Mouse (Mus musculus): ENCODE measurements around the gene Cnot2. TPM values are rescaled to one million over a fixed set of nuclear protein-coding genes. Genes with fewer than 3 reads are reported as not detected.
A peak's percentile ranks its signal among the peaks of the same experiment; 100 is the strongest.

The Cnot2 gene
- polyA plus RNA-seq, 1 experiment from 2014 or later = 103 TPM

DNA sequence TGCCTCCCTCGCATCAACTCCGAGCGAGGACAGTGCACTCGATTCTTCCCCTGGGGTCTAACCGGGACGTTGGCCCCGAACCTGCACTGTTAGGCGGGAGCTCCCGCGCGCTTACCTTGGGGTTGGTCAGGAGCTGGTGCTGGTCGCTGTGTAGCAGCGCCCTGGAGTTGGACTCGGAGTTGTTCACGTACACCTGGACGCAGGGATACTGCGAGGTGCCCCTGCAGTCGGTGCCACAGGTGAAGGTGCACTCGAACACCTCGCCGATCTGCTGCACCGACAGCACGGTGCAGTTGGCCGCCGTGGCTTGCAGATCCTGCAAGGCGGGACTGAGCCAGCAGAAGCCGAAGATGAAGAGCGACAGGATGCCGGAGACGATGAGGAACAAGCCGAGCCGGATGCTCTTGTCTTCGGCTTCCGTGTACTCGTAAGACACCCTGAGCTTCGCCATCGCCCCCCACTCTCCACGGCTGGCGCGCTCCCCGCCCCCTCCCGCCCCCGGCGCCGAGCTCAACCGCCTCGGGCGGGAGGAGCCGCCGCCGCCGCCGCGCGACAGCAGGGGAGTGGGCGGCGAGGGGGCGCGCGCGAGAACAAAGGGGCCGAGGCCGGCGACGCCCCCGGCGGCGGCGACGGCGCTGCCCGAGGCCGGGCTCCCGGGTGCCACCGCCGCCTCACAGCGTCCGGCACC, 108.1 kb downstream of the Cnot2 start:
- H3K4me1 ChIP-seq = peaks cover 8% of the 10 kb centered on the region

DNA sequence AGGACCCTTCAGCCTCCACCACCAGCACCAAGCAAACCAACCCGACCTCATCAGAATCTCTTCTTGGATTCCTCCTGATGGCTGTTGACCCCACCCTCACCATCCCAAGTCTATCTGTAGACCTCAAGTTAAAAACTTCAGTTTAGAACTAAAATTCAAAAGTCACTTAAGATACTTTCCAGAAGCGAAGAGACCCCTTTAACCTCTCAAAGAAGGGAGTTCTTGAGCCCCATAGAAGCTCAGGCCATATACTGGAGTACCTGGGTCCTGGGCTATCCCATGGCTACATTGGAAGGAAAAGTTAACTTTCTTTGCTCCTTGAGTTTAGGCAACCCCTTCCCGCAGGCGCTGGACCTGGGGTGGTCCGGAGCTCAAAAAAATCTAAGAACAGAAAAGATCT, 108.7 kb downstream of the Cnot2 start:
- Histone ChIP-seq H3K4me1 (peaks cover 8% of the 10 kb centered on the region), H3K9me3 (no peaks in the 10 kb centered on the region), H3K27me3 (peaks cover 7% of the 10 kb centered on the region; the same call in 1 of the 2 replicates), H3K36me3 (no peaks in the 10 kb centered on the region), H3K9ac (peak overlapping the region; percentile 49), H3K4me2 (peak overlapping the region; percentile 98), H3K27ac (no peak overlapping the region), H3K4me3 (peak overlapping the region; percentile 71)
- 5% methylated on average over 5 of the region's 5 CpGs for WGBS
- ATAC-seq (ENCODE audit: borderline replicate concordance, extremely low read depth, low FRiP score, low TSS enrichment) = no peak; the same call in 1 of the 2 replicates

More for the DNA sequence above, 108.1 kb downstream of the Cnot2 start:
- 1% methylated on average over 46 of the region's 78 CpGs for WGBS
- Histone ChIP-seq H3K36me3 (no peaks in the 10 kb centered on the region), H3K27ac (peak overlapping the region; percentile 44; the same call in 1 of the 2 replicates), H3K9me3 (no peaks in the 10 kb centered on the region), H3K27me3 (peaks cover 7% of the 10 kb centered on the region; the same call in 1 of the 2 replicates), H3K4me2 (peak overlapping the region; percentile 98), H3K4me3 (peak overlapping the region; percentile 71), H3K9ac (peak overlapping the region; percentile 49)
- peak; percentile 66 for ATAC-seq (ENCODE audit: borderline replicate concordance, extremely low read depth, low FRiP score, low TSS enrichment)

DNA sequence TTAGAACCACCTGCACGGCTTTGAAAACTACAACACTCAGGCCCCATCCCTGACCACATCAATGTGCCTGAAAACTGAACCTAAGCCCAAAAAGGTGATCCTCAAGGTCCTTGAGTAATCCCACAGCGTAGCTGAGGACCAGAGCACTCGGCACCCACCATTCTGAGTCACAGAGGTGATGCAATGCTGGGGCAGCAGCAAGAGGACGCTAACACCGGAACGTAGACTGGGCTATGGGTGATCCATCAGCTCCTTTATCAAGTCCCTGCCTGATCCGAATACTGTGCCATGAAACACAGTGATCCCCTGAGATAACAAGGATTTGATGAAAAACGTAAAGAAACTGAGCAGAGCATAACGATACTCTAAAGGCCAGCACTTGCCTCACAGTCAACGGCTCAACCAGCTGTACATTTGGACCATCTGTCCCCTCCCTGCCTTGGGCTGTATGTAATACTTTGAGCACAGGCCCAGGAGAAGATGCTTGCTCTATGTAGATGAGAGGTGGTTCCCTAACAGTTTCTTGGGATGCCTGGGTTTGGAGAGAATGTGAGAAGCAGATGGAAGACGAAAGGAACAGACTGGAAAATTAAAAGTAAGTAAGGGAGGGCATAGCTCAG, 110.9 kb downstream of the Cnot2 start:
- WGBS = 87% methylated on average over 11 of the region's 11 CpGs
- Histone ChIP-seq H3K9me3 (no peaks in the 10 kb centered on the region), H3K27me3 (peaks cover 7% of the 10 kb centered on the region; the same call in 1 of the 2 replicates), H3K36me3 (no peaks in the 10 kb centered on the region), H3K4me3 (no peak overlapping the region), H3K4me2 (no peak overlapping the region), H3K4me1 (peaks cover 8% of the 10 kb centered on the region), H3K27ac (no peak overlapping the region), H3K9ac (no peak overlapping the region)
- ATAC-seq (ENCODE audit: borderline replicate concordance, extremely low read depth, low FRiP score, low TSS enrichment) = no peak

DNA sequence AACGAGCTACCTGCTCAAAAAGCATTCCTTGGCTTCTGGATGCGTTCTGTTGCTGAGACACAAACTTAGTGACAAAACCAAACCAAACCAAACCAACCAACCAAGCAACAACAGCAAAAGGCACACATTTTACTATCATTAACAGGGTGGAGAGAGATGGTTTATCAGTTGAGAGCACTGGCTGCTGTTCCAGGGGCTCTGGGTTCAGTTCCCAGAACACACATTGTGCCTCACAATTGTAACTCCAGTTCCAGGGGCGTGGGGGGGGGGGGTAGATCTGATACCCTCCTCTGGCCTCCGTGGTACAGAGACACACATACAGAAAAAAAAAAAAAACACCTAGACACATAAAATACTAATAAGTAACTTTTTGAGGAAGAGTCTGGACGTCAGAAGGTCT, 113.2 kb downstream of the Cnot2 start:
- Histone ChIP-seq H3K9ac (no peak overlapping the region), H3K4me2 (no peak overlapping the region), H3K9me3 (no peaks in the 10 kb centered on the region), H3K27ac (no peak overlapping the region), H3K36me3 (no peaks in the 10 kb centered on the region), H3K4me3 (no peak overlapping the region), H3K27me3 (no peaks in the 10 kb centered on the region), H3K4me1 (peaks cover 8% of the 10 kb centered on the region)
- ATAC-seq (ENCODE audit: borderline replicate concordance, extremely low read depth, low FRiP score, low TSS enrichment) = no peak
- WGBS = 71% methylated on average over 5 of the region's 5 CpGs

DNA sequence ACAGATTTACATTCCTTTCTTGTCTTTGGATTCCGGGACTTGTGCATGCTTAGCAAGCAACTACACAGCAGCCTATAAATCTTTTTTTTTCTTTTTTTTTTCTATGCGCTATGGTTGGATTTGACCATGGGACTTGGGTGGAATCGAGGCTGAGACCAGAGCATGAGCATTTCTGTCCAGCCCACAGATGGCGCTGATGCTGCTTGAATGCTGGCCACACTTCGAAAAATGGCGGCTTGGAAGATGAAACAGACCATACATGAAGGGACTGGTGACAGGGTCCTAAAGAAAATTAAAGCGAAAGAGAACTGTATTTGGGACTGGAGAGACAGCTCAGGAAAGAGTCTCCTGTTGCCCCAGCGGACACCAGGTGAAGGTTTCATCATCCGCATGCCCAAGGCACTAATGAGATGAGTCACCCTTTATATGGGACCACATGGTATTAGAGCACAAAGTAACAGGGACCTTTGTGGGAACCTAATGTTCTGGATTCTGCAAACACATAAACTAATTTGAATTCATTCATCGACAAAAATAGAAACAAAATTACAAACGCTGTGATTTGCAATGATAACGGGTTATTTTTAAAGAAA, 117.5 kb downstream of the Cnot2 start:
- H3K4me2 ChIP-seq = no peak overlapping the region
- H3K27ac ChIP-seq = no peak overlapping the region
- no peak overlapping the region for H3K9ac ChIP-seq
- H3K36me3 ChIP-seq = no peaks in the 10 kb centered on the region
- H3K4me1 ChIP-seq = no peaks in the 10 kb centered on the region
- no peak for ATAC-seq (ENCODE audit: borderline replicate concordance, extremely low read depth, low FRiP score, low TSS enrichment)
- no peak overlapping the region for H3K4me3 ChIP-seq
- no peaks in the 10 kb centered on the region for H3K27me3 ChIP-seq
- no peaks in the 10 kb centered on the region for H3K9me3 ChIP-seq
- 89% methylated on average over 12 of the region's 12 CpGs for WGBS

DNA sequence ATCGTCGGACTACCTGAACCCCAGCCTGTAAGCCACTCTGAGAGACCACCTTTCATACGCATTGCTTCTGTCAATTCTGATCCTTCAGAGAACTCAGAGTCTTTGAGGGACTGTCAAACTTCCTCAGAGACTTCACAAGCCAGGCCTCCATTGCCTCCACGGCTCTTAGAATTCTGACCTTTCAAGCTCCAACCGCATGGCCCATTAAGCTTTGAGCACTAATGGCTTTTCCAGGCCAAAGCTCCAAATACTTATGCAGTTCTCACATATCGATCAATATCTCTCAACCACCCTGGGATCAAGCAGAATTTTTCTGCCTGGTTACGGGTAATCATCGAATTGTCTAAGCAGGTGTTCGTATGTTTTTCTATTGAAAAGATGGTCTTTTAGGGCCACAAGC, 119.9 kb downstream of the Cnot2 start:
- H3K4me1 ChIP-seq = no peaks in the 10 kb centered on the region
- ATAC-seq (ENCODE audit: borderline replicate concordance, extremely low read depth, low FRiP score, low TSS enrichment) = no peak

DNA sequence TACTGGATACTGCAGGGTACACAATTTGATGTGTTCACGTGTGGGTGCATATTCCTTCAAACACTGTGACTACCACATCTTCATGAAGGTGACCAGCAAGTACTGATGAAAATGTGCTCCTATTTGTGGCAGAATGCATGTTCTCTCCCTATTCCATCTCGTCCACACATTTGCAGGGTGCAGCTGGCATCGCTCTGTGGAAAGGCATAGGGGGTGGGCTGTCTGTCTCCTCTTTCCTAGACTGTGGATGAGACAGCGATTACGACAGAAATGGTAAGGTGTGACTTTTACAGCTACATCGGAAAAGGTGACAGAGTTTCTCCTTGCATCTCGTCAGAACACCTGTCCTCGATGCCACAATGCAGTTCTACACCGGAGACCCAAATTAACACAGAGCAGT, 122.5 kb downstream of the Cnot2 start:
- Histone ChIP-seq H3K9ac (no peak overlapping the region), H3K27me3 (no peaks in the 10 kb centered on the region), H3K4me1 (no peaks in the 10 kb centered on the region), H3K9me3 (no peaks in the 10 kb centered on the region), H3K4me2 (no peak overlapping the region), H3K4me3 (no peak overlapping the region), H3K36me3 (no peaks in the 10 kb centered on the region), H3K27ac (no peak overlapping the region)
- WGBS = 89% methylated on average over 9 of the region's 9 CpGs
- no peak for ATAC-seq (ENCODE audit: borderline replicate concordance, extremely low read depth, low FRiP score, low TSS enrichment)

More for the DNA sequence above, 119.9 kb downstream of the Cnot2 start:
- H3K27me3 ChIP-seq = no peaks in the 10 kb centered on the region
- 91% methylated on average over 9 of the region's 9 CpGs for WGBS
- no peaks in the 10 kb centered on the region for H3K9me3 ChIP-seq
- H3K27ac ChIP-seq = no peak overlapping the region
- H3K36me3 ChIP-seq = no peaks in the 10 kb centered on the region
- H3K9ac ChIP-seq = no peak overlapping the region
- no peak overlapping the region for H3K4me3 ChIP-seq
- H3K4me2 ChIP-seq = no peak overlapping the region

DNA sequence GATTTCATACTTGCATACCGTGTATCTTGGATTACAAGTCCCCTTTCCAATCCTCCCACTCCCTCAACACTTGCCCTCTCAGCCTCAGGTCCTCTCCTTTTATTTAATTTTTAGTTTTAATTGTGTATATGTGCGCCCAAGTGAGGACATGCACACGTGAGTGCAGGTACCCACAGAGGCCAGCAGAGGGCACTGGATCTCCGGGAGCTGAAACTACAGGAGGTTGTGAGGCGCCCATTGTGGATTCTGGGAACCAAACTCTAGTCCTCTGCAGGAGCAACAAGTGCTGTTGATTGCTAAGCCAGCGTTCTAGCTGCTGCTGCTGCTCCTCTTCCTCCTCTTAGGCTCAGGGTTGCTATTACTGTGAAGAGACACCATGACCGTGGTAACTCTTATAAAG, 128.5 kb downstream of the Cnot2 start:
- no peaks in the 10 kb centered on the region for H3K9me3 ChIP-seq
- no peak overlapping the region for H3K4me3 ChIP-seq
- no peak overlapping the region for H3K27ac ChIP-seq
- no peak overlapping the region for H3K4me2 ChIP-seq
- WGBS = 88% methylated on average over 7 of the region's 7 CpGs
- no peaks in the 10 kb centered on the region for H3K27me3 ChIP-seq
- ATAC-seq (ENCODE audit: borderline replicate concordance, extremely low read depth, low FRiP score, low TSS enrichment) = no peak
- H3K4me1 ChIP-seq = no peaks in the 10 kb centered on the region
- no peak overlapping the region for H3K9ac ChIP-seq
- H3K36me3 ChIP-seq = no peaks in the 10 kb centered on the region

DNA sequence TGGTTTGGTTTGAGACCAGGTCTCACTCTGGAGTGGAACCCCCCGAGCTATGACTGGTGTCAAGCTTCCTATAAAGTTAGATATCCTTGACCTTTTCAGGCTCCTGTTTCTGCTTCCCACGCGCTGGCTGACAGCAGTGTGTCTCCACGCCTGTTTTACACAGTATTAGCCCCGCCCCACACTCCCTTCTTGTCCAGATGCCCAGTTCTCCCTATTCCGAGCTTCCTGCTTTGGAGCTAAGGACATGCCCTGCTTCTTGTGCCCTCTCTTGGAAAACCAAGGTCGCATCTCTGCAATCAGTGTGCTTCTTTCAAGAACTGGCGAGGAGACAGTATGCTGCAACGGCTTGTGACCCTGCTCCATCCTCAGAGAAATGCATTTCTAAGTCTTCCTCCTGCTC, 130.7 kb downstream of the Cnot2 start:
- no peaks in the 10 kb centered on the region for H3K4me1 ChIP-seq
- H3K27me3 ChIP-seq = no peaks in the 10 kb centered on the region
- H3K36me3 ChIP-seq = no peaks in the 10 kb centered on the region
- H3K9me3 ChIP-seq = no peaks in the 10 kb centered on the region
- H3K9ac ChIP-seq = no peak overlapping the region
- no peak overlapping the region for H3K4me3 ChIP-seq
- no peak overlapping the region for H3K27ac ChIP-seq
- ATAC-seq (ENCODE audit: borderline replicate concordance, extremely low read depth, low FRiP score, low TSS enrichment) = no peak
- WGBS = 58% methylated on average over 9 of the region's 9 CpGs
- no peak overlapping the region for H3K4me2 ChIP-seq

DNA sequence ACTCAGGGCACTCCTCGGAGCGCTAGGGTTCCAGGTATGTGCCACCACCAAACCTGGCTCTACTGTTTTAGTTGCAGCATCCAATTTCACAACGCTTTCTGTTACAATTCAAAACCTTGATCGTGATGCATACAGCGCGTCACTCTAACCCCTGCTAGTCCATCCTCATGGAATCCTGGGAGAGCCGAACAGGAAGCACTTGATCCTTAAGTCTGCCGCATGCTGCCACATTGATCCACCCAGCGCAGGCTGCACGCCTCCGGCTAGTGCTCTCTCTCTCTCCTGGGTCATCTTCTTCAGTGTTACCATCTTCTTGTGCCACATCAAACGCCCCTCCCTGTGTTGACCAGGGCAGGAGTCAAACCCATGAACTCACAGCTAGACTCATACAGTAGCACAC, 133.1 kb downstream of the Cnot2 start:
- Histone ChIP-seq H3K4me1 (no peaks in the 10 kb centered on the region), H3K36me3 (no peaks in the 10 kb centered on the region), H3K4me2 (no peak overlapping the region), H3K27ac (no peak overlapping the region), H3K9me3 (no peaks in the 10 kb centered on the region), H3K9ac (no peak overlapping the region), H3K4me3 (no peak overlapping the region), H3K27me3 (no peaks in the 10 kb centered on the region)
- WGBS = 93% methylated on average over 12 of the region's 12 CpGs
- no peak for ATAC-seq (ENCODE audit: borderline replicate concordance, extremely low read depth, low FRiP score, low TSS enrichment)

DNA sequence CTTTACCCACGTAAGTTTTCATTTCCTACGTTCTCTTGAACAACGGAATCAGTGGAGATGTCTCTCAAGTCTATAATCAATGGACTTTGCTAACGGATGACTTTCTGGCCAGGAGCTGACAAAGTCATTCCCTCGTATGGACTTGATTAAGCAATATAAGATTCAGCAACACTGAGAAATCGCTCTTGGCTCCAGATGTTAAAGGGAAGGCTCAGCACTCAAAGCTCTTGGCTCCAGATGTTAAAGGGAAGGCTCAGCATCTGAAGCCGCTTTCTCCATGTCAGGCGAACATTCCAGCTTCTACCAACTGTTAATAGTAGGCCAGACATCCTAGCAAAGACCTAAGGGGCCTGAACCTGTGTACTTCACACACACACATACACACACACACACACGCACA, 134.1 kb downstream of the Cnot2 start:
- Histone ChIP-seq H3K9ac (no peak overlapping the region), H3K4me1 (no peaks in the 10 kb centered on the region), H3K27ac (no peak overlapping the region), H3K27me3 (no peaks in the 10 kb centered on the region), H3K4me3 (no peak overlapping the region), H3K9me3 (no peaks in the 10 kb centered on the region), H3K4me2 (no peak overlapping the region), H3K36me3 (no peaks in the 10 kb centered on the region)
- 83% methylated on average over 9 of the region's 9 CpGs for WGBS
- ATAC-seq (ENCODE audit: borderline replicate concordance, extremely low read depth, low FRiP score, low TSS enrichment) = no peak

DNA sequence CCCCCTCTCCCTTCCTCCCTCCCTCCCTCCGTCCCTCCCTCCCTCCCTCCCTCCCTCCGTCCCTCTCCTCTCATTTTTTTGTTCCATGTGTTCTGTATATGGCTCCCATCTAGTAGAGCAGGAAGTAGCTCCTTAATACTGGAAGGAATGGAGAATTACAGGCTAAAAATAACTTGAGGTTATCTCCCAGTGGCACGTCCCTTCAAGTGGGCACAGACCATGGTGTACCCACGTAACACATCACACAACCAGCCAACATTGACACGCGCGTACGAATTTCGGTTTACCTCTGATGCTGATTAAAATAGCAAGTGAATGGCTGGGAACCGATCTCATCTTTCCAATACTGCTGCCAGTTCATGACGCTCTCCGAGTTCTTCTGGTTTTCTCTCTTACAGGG, 135.3 kb downstream of the Cnot2 start:
- no peak overlapping the region for H3K4me2 ChIP-seq
- H3K9me3 ChIP-seq = no peaks in the 10 kb centered on the region
- 88% methylated on average over 10 of the region's 12 CpGs for WGBS
- no peaks in the 10 kb centered on the region for H3K36me3 ChIP-seq
- no peak overlapping the region for H3K9ac ChIP-seq
- H3K27ac ChIP-seq = no peak overlapping the region
- no peak for ATAC-seq (ENCODE audit: borderline replicate concordance, extremely low read depth, low FRiP score, low TSS enrichment)
- H3K4me1 ChIP-seq = no peaks in the 10 kb centered on the region
- no peaks in the 10 kb centered on the region for H3K27me3 ChIP-seq
- H3K4me3 ChIP-seq = no peak overlapping the region
